Mouse (Mus musculus): ENCODE data around the gene Mrps18a. TPM values are rescaled to one million over a fixed set of nuclear protein-coding genes. Genes with fewer than 3 reads are reported as not detected.

Mrps18a gene
- polyA plus RNA-seq, 1 experiment from 2014 or later: 164 TPM

DNA sequence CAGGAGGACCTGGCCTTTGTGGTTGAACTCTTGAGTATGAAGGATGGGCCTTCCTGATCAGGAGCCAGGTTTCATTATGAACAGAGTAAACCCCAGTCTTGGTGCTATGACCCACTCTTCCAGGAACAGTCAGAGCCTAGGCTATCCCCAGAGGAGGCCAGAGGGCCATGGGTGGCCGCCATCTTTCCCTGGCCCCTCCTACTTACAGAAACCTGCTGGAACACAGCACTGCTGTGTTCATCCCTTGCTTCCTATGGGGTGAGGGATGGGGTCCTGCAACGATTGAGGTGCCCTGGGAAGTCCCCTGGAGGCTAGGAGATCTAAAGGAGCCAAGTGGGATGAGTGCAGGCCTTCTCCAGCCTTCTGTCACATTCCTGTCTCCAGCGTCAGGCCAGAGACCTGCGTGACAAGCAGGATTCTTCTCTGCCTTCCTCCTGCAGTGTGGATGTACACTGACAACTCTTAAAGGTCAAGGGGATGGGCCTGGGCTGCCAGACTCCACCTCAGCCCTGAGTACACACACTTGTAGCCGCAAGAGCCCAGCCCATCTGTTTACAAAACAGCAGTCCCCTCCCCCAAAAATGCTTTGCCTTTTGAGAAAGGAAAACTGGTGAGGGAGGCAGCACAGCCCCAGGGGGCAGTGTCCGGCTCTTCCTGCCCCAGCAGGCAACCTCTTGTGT, 17.2 kb downstream of the Mrps18a start:
- Histone ChIP-seq H3K27me3 (ENCODE audit: control insufficient read depth, insufficient read depth, low read length) (no peaks in the 10 kb centered on the region), H3K4me1 (ENCODE audit: control insufficient read depth, insufficient read depth, low read length) (peaks cover 6% of the 10 kb centered on the region; the same call in 1 of the 2 replicates), H3K9me3 (ENCODE audit: control insufficient read depth, low read length) (no peaks in the 10 kb centered on the region), H3K36me3 (ENCODE audit: control insufficient read depth, insufficient read depth, low read length) (peaks cover 69% of the 10 kb centered on the region), H3K9ac (ENCODE audit: low read depth, low read length) (no peak overlapping the region), H3K27ac (ENCODE audit: low read depth, low read length) (no peak overlapping the region), H3K4me3 (ENCODE audit: low read length) (no peak overlapping the region), H3K4me2 (replicated peaks; ENCODE audit: low read depth, low read length) (no peak overlapping the region)
- WGBS: 85% methylated on average over 6 of the region's 6 CpGs
- ATAC-seq (ENCODE audit: low FRiP score, low TSS enrichment): no peak

DNA sequence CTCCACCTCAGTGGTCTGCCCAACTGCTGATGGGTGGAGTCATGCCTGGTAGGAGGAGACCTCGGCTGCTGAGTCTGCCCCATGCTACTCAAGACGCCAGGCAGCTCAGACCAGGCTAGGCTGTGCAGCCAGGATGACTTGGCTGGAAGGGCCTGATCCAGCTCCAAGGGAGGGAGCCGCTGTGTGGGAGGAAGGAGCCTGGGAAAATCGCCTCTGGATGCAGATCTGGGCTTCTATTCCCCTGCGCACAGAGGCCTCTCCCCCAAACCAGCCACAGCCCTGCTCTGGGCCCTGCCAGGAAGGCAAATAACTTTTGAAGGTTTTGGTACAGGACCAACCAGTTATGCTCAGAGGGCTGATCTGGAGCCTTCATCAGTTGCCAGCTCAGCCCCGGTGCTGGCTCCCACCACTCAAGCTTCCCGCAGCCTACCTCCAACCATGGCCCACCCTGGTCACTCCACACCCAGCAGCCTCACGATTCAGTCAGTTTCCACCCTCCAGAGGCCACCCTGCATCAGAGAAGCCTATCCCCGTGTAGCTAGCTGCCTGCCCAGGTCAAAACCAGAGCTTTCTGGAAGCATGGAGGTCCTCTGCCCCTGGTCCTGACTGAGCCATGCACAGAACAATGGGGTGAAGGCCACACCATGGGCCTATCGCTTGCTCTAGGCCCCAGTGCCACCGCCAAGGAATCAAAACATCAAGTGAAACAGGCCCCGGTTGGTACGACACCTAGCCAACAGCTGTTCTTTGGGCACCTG, 19.1 kb downstream of the Mrps18a start:
- H3K27ac ChIP-seq (ENCODE audit: low read depth, low read length): no peak overlapping the region
- H3K27me3 ChIP-seq (ENCODE audit: control insufficient read depth, insufficient read depth, low read length): no peaks in the 10 kb centered on the region
- peaks cover 49% of the 10 kb centered on the region for H3K36me3 ChIP-seq (ENCODE audit: control insufficient read depth, insufficient read depth, low read length)
- no peak overlapping the region for H3K9ac ChIP-seq (ENCODE audit: low read depth, low read length)
- peaks cover 6% of the 10 kb centered on the region; the same call in 1 of the 2 replicates for H3K4me1 ChIP-seq (ENCODE audit: control insufficient read depth, insufficient read depth, low read length)
- WGBS: 71% methylated on average over 13 of the region's 13 CpGs
- no peaks in the 10 kb centered on the region for H3K9me3 ChIP-seq (ENCODE audit: control insufficient read depth, low read length)
- H3K4me2 ChIP-seq (replicated peaks; ENCODE audit: low read depth, low read length): no peak overlapping the region
- H3K4me3 ChIP-seq (ENCODE audit: low read length): no peak overlapping the region
- no peak for ATAC-seq (ENCODE audit: low FRiP score, low TSS enrichment)

GRCm38 (mm10) chr17:46132058-46132718, 21.4 kb downstream of the Mrps18a start:
- 11% methylated on average over 12 of the region's 12 CpGs for WGBS
- Histone ChIP-seq H3K4me3 (ENCODE audit: low read length) (no peak overlapping the region), H3K9ac (ENCODE audit: low read depth, low read length) (no peak overlapping the region), H3K36me3 (ENCODE audit: control insufficient read depth, insufficient read depth, low read length) (peaks cover 28% of the 10 kb centered on the region), H3K27ac (ENCODE audit: low read depth, low read length) (no peak overlapping the region), H3K4me2 (replicated peaks; ENCODE audit: low read depth, low read length) (0 out of 2 replicates have a peak overlapping the region, but pooled peaks have one; percentile 0), H3K4me1 (ENCODE audit: control insufficient read depth, insufficient read depth, low read length) (peaks cover 6% of the 10 kb centered on the region; the same call in 1 of the 2 replicates), H3K27me3 (ENCODE audit: control insufficient read depth, insufficient read depth, low read length) (no peaks in the 10 kb centered on the region), H3K9me3 (ENCODE audit: control insufficient read depth, low read length) (no peaks in the 10 kb centered on the region)
- ATAC-seq (ENCODE audit: low FRiP score, low TSS enrichment): peak; percentile 50

DNA sequence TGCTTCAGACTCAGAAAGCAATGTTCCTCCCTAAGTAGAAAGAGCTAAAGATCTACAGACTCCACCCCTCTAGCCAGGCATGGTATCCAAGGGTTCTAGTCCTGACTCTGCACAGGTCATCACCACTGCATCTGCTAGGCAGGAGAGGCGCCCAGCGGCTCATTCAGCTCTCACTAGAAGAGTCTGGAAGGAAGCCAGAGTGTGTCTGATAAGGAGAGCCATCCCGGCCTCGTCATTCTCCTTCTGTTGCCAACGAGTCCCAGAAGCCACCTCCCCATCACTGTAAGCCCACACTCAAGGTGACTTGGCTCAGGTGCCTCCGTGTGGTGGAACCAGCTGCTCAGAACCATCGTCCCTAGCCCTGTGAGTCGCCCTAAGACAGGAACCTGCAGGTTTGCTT, 22.1 kb downstream of the Mrps18a start:
- H3K4me3 ChIP-seq (ENCODE audit: low read length): no peak overlapping the region
- H3K36me3 ChIP-seq (ENCODE audit: control insufficient read depth, insufficient read depth, low read length): peaks cover 21% of the 10 kb centered on the region
- WGBS: 82% methylated on average over 8 of the region's 8 CpGs
- no peak overlapping the region for H3K4me2 ChIP-seq (replicated peaks; ENCODE audit: low read depth, low read length)
- H3K4me1 ChIP-seq (ENCODE audit: control insufficient read depth, insufficient read depth, low read length): peaks cover 6% of the 10 kb centered on the region; the same call in 1 of the 2 replicates
- no peak overlapping the region for H3K9ac ChIP-seq (ENCODE audit: low read depth, low read length)
- ATAC-seq (ENCODE audit: low FRiP score, low TSS enrichment): peak; percentile 13; the same call in 1 of the 2 replicates
- no peak overlapping the region for H3K27ac ChIP-seq (ENCODE audit: low read depth, low read length)
- H3K27me3 ChIP-seq (ENCODE audit: control insufficient read depth, insufficient read depth, low read length): no peaks in the 10 kb centered on the region
- no peaks in the 10 kb centered on the region for H3K9me3 ChIP-seq (ENCODE audit: control insufficient read depth, low read length)

DNA sequence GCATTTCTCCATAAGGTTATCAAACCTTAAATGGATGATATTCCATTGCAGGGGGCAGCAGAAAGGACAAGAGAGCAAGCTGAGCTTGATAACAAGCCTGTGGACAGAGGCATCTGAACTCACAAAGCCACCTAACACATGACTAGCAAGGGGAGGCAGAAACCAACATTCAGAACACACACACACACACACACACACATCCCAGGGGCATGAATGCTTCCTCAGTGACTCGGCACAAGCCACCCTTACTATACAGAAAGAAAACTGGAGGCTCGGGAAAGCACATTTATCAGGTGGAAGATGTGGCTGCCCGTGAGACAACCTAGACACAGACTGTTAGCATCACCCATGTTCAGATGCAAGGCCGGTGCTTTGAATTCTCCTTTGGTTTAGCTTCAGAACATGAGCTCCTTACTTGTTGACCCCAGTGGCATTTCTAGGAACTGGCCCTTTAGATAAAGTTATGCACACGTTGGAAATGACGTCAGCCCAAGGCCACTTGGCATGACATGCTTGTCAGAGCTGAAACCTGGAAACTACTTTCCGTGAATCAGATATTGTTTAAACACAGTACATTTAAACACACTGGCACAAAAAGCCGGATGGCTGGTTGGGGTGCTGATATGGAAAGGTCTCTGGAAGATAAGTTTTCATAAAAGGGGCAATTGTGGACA, 27.9 kb downstream of the Mrps18a start:
- ATAC-seq (ENCODE audit: low FRiP score, low TSS enrichment): no peak
- WGBS: 81% methylated on average over 8 of the region's 8 CpGs
- Histone ChIP-seq H3K36me3 (ENCODE audit: control insufficient read depth, insufficient read depth, low read length) (no peaks in the 10 kb centered on the region), H3K27me3 (ENCODE audit: control insufficient read depth, insufficient read depth, low read length) (no peaks in the 10 kb centered on the region), H3K4me2 (replicated peaks; ENCODE audit: low read depth, low read length) (no peak overlapping the region), H3K27ac (ENCODE audit: low read depth, low read length) (no peak overlapping the region), H3K9me3 (ENCODE audit: control insufficient read depth, low read length) (no peaks in the 10 kb centered on the region), H3K4me3 (ENCODE audit: low read length) (no peak overlapping the region), H3K4me1 (ENCODE audit: control insufficient read depth, insufficient read depth, low read length) (peaks cover 7% of the 10 kb centered on the region), H3K9ac (ENCODE audit: low read depth, low read length) (no peak overlapping the region)

DNA sequence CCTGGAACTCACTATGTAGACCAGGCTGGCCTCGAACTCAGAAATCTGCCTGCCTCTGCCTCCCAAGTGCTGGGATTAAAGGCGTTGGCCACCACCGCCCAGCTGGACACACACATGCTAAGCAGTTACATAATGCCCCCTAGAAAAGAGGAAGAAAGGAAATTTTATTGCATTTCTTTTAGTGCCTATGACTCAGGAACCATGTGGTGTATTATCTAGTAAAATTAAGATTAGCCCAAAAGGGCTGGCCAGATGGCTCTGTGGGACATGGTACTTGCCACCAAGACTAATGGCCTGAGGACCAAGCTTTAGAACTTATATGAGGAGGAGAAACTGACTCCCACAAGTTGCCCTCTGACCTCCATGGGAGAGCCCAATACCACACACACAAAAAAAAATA, 29.1 kb downstream of the Mrps18a start:
- Histone ChIP-seq H3K27ac (ENCODE audit: low read depth, low read length) (no peak overlapping the region), H3K36me3 (ENCODE audit: control insufficient read depth, insufficient read depth, low read length) (no peaks in the 10 kb centered on the region), H3K4me2 (replicated peaks; ENCODE audit: low read depth, low read length) (no peak overlapping the region), H3K9ac (ENCODE audit: low read depth, low read length) (no peak overlapping the region), H3K9me3 (ENCODE audit: control insufficient read depth, low read length) (no peaks in the 10 kb centered on the region), H3K4me1 (ENCODE audit: control insufficient read depth, insufficient read depth, low read length) (peaks cover 11% of the 10 kb centered on the region), H3K27me3 (ENCODE audit: control insufficient read depth, insufficient read depth, low read length) (no peaks in the 10 kb centered on the region), H3K4me3 (ENCODE audit: low read length) (no peak overlapping the region)
- 93% methylated on average over 3 of the region's 3 CpGs for WGBS
- ATAC-seq (ENCODE audit: low FRiP score, low TSS enrichment): no peak

- WGBS: 5% methylated on average over 37 of the region's 37 CpGs
- 0 out of 2 replicates have a peak within 1 kb of the TSS, but pooled peaks have one; percentile 24 for H3K27ac ChIP-seq (ENCODE audit: low read depth, low read length)
- H3K9me3 ChIP-seq (ENCODE audit: control insufficient read depth, low read length): no peaks in the 10 kb centered on the region
Observed at GRCm38 (mm10) chr17:46143578-46144423, 33.0 kb downstream of the Mrps18a start, which contains the start of gene Rsph9. Rsph9 (minus strand) TSS chr17:46144216.

More at GRCm38 (mm10) chr17:46143578-46144423, 33.0 kb downstream of the Mrps18a start, which contains the start of gene Rsph9:
- Histone ChIP-seq H3K27me3 (ENCODE audit: control insufficient read depth, insufficient read depth, low read length) (no peaks in the 10 kb centered on the region), H3K4me1 (ENCODE audit: control insufficient read depth, insufficient read depth, low read length) (peaks cover 11% of the 10 kb centered on the region), H3K4me3 (ENCODE audit: low read length) (peak within 1 kb of the TSS; percentile 52), H3K9ac (ENCODE audit: low read depth, low read length) (peak within 1 kb of the TSS; percentile 44; the same call in 1 of the 2 replicates), H3K36me3 (ENCODE audit: control insufficient read depth, insufficient read depth, low read length) (peaks cover 26% of the 10 kb centered on the region), H3K4me2 (replicated peaks; ENCODE audit: low read depth, low read length) (peak within 1 kb of the TSS; percentile 89)
- ATAC-seq (ENCODE audit: low FRiP score, low TSS enrichment): peak; percentile 97

Measured in kidney, embryonic 14.5 days (tissue).